Mouse (Mus musculus): ENCODE data around the gene Eed. TPM values are rescaled to one million over a fixed set of nuclear protein-coding genes. Genes with fewer than 3 reads are reported as not detected.
A peak's percentile ranks its signal among the peaks of the same experiment; 100 is the strongest.

Eed gene
- polyA plus RNA-seq, 1 experiment from 2014 or later = 65.7 TPM

DNA sequence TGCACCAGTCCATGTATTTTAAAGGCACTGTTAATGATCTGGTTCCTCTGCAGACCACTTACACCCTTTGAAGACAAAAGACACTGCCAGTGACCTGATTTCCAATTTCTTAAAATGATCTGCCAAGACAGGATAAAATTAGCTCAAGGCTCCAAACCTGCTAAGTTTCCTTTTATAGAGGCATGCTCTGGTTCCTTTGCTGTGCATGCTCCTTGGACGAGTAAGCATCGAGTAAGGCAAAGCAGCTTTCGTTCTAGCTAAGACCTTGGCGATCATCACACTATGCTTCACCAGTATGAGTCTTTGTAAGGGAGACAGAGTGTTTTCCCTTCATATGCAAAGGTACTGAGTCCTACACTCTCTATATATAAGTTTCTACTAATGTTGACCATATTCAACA, 63.0 kb downstream of the Eed start:
- Histone ChIP-seq H3K4me2 (ENCODE audit: low read depth, low read length) (no peak overlapping the region), H3K9me3 (ENCODE audit: control insufficient read depth, low read length) (no peaks in the 10 kb centered on the region), H3K27ac (ENCODE audit: low read length) (no peak overlapping the region), H3K4me1 (replicated peaks; ENCODE audit: control insufficient read depth, insufficient read depth, low read length) (no peaks in the 10 kb centered on the region), H3K9ac (ENCODE audit: low read length) (no peak overlapping the region), H3K36me3 (ENCODE audit: control insufficient read depth, insufficient read depth, low read length) (peaks cover 12% of the 10 kb centered on the region), H3K4me3 (ENCODE audit: low read length) (no peak overlapping the region), H3K27me3 (ENCODE audit: control insufficient read depth, insufficient read depth, low read depth, low read length) (no peaks in the 10 kb centered on the region)
- no peak for ATAC-seq (ENCODE audit: low read depth)
- 89% methylated on average over 4 of the region's 4 CpGs for WGBS

DNA sequence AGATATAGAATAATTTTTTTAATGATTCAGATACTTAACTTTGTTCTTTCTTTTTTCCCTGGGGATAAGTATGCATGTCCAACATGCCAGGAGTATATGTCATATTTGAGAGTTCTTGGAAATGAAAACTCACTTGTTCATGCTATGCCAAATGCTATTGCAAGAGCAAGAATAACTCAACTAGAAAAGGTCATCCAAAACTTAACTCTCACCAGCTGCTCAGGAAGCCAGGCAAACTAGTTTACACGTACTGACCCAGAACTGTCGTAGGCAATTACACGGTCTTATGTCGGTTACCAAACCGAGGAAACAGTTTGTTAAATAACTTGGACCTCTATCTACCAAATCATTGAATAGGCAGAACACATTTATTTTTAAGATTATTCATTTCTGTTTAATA, 64.1 kb downstream of the Eed start:
- WGBS = 86% methylated on average over 5 of the region's 5 CpGs
- Histone ChIP-seq H3K27ac (ENCODE audit: low read length) (no peak overlapping the region), H3K4me3 (ENCODE audit: low read length) (no peak overlapping the region)

DNA sequence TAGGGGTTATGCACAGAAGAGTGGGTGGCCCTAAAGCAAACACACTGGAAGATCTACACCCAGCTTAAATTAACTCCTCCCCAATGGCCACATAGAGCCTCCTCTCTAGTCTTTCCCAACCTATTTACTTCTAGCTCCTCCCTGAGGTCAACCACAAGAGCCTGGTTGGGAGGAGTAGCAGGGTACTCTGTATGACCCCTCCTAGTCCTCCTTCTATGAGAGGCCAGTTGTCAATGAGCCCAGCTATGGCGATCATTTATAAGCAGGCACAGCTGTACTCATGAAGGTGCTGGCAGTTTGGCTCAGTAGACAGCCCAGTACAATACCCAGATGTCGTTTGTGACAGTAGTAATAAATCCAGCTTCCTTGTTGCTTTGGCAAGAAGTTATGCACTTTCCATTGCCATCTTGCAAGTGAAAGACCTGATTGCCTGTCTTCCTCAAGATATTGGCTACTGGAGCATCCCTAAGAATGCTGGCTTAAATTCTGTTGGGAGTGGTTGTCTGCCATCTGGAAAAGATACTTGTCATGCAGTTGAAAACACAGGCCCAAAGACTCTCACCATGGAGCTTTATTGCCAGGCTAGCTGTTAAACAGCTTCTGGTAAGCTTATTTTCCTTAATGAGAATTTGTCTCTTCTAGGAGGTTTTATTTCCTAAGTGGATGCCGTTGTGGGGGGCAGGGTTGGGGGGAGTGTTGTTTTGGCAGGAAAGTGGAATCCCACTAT, 67.2 kb downstream of the Eed start:
- Histone ChIP-seq H3K9ac (ENCODE audit: low read length) (no peak overlapping the region), H3K36me3 (ENCODE audit: control insufficient read depth, insufficient read depth, low read length) (peaks cover 10% of the 10 kb centered on the region), H3K27ac (ENCODE audit: low read length) (no peak overlapping the region), H3K9me3 (ENCODE audit: control insufficient read depth, low read length) (no peaks in the 10 kb centered on the region), H3K4me3 (ENCODE audit: low read length) (no peak overlapping the region), H3K4me1 (replicated peaks; ENCODE audit: control insufficient read depth, insufficient read depth, low read length) (no peaks in the 10 kb centered on the region), H3K4me2 (ENCODE audit: low read depth, low read length) (no peak overlapping the region), H3K27me3 (ENCODE audit: control insufficient read depth, insufficient read depth, low read depth, low read length) (no peaks in the 10 kb centered on the region)
- 85% methylated on average over 3 of the region's 3 CpGs for WGBS
- no peak for ATAC-seq (ENCODE audit: low read depth)

More for the DNA sequence above, 64.1 kb downstream of the Eed start:
- no peak overlapping the region for H3K4me2 ChIP-seq (ENCODE audit: low read depth, low read length)
- H3K9ac ChIP-seq (ENCODE audit: low read length) = no peak overlapping the region
- H3K9me3 ChIP-seq (ENCODE audit: control insufficient read depth, low read length) = no peaks in the 10 kb centered on the region
- no peak for ATAC-seq (ENCODE audit: low read depth)
- peaks cover 12% of the 10 kb centered on the region for H3K36me3 ChIP-seq (ENCODE audit: control insufficient read depth, insufficient read depth, low read length)
- no peaks in the 10 kb centered on the region for H3K27me3 ChIP-seq (ENCODE audit: control insufficient read depth, insufficient read depth, low read depth, low read length)
- no peaks in the 10 kb centered on the region for H3K4me1 ChIP-seq (replicated peaks; ENCODE audit: control insufficient read depth, insufficient read depth, low read length)

DNA sequence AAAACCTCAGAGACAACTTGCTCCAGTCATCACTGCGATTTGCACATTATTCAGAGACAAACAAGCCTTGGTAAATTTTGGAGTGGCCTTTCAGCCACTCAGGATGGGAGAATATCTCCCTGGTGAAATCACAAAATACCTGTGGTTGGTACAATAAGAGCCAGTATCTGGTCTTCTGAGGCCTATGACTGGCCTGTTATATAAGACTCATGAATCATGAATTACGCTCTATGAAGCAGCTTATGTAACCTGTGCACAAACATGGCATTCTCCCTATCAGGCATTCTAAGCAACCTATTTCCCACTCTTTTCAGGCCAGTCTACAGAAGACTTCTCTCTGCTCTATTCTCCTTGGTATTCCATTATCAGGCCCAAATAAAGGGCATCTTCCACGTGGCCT, 68.4 kb downstream of the Eed start:
- ATAC-seq (ENCODE audit: low read depth) = no peak
- Histone ChIP-seq H3K4me2 (ENCODE audit: low read depth, low read length) (no peak overlapping the region), H3K9me3 (ENCODE audit: control insufficient read depth, low read length) (no peaks in the 10 kb centered on the region), H3K4me1 (replicated peaks; ENCODE audit: control insufficient read depth, insufficient read depth, low read length) (no peaks in the 10 kb centered on the region), H3K27ac (ENCODE audit: low read length) (no peak overlapping the region), H3K4me3 (ENCODE audit: low read length) (no peak overlapping the region), H3K27me3 (ENCODE audit: control insufficient read depth, insufficient read depth, low read depth, low read length) (no peaks in the 10 kb centered on the region), H3K9ac (ENCODE audit: low read length) (no peak overlapping the region), H3K36me3 (ENCODE audit: control insufficient read depth, insufficient read depth, low read length) (peaks cover 5% of the 10 kb centered on the region; the same call in 1 of the 2 replicates)
- 88% methylated on average over 3 of the region's 3 CpGs for WGBS

- Histone ChIP-seq H3K4me2 (ENCODE audit: low read depth, low read length) (no peak overlapping the region), H3K27me3 (ENCODE audit: control insufficient read depth, insufficient read depth, low read depth, low read length) (no peaks in the 10 kb centered on the region), H3K9me3 (ENCODE audit: control insufficient read depth, low read length) (no peaks in the 10 kb centered on the region), H3K36me3 (ENCODE audit: control insufficient read depth, insufficient read depth, low read length) (no peaks in the 10 kb centered on the region), H3K27ac (ENCODE audit: low read length) (no peak overlapping the region), H3K9ac (ENCODE audit: low read length) (no peak overlapping the region), H3K4me1 (replicated peaks; ENCODE audit: control insufficient read depth, insufficient read depth, low read length) (no peaks in the 10 kb centered on the region), H3K4me3 (ENCODE audit: low read length) (no peak overlapping the region)
- WGBS = 71% methylated on average over 4 of the region's 4 CpGs
- no peak for ATAC-seq (ENCODE audit: low read depth)
Observed at GRCm38 (mm10) chr7:89909711-89910110, 71.1 kb downstream of the Eed start.

GRCm38 (mm10) chr7:89908899-89909621, 71.7 kb downstream of the Eed start:
- no peak for ATAC-seq (ENCODE audit: low read depth)

DNA sequence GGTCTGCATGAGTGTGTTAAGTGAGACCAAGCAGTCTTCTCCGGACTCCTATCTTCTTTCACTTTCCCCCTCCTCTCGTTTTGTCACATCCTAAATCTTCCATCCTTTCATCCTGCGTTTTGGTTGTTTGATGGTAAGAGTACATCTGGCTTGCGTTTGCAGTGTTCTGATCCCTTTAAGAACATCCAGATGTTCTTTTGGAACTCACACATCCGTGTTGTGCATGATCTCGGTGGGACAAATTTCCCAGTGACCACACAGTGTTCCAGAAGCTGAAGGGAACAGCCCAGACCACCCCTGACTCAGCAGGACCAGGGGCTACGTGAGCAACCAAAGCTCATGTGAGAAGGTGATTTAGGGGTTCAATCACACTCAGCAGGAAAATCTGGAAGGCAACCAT, 72.4 kb downstream of the Eed start:
- no peak overlapping the region for H3K4me2 ChIP-seq (ENCODE audit: low read depth, low read length)
- WGBS = 38% methylated on average over 7 of the region's 7 CpGs

More at GRCm38 (mm10) chr7:89908899-89909621, 71.7 kb downstream of the Eed start:
- no peaks in the 10 kb centered on the region for H3K36me3 ChIP-seq (ENCODE audit: control insufficient read depth, insufficient read depth, low read length)
- no peak overlapping the region for H3K4me3 ChIP-seq (ENCODE audit: low read length)
- no peaks in the 10 kb centered on the region for H3K9me3 ChIP-seq (ENCODE audit: control insufficient read depth, low read length)
- no peak overlapping the region for H3K9ac ChIP-seq (ENCODE audit: low read length)
- no peak overlapping the region for H3K27ac ChIP-seq (ENCODE audit: low read length)
- WGBS = 66% methylated on average over 20 of the region's 20 CpGs
- no peaks in the 10 kb centered on the region for H3K4me1 ChIP-seq (replicated peaks; ENCODE audit: control insufficient read depth, insufficient read depth, low read length)
- no peak overlapping the region for H3K4me2 ChIP-seq (ENCODE audit: low read depth, low read length)
- no peaks in the 10 kb centered on the region for H3K27me3 ChIP-seq (ENCODE audit: control insufficient read depth, insufficient read depth, low read depth, low read length)

GRCm38 (mm10) chr7:89907950-89908349, 72.8 kb downstream of the Eed start:
- Histone ChIP-seq H3K4me3 (ENCODE audit: low read length) (no peak overlapping the region), H3K9me3 (ENCODE audit: control insufficient read depth, low read length) (no peaks in the 10 kb centered on the region), H3K27ac (ENCODE audit: low read length) (no peak overlapping the region), H3K4me2 (ENCODE audit: low read depth, low read length) (no peak overlapping the region), H3K27me3 (ENCODE audit: control insufficient read depth, insufficient read depth, low read depth, low read length) (no peaks in the 10 kb centered on the region), H3K36me3 (ENCODE audit: control insufficient read depth, insufficient read depth, low read length) (no peaks in the 10 kb centered on the region), H3K4me1 (replicated peaks; ENCODE audit: control insufficient read depth, insufficient read depth, low read length) (no peaks in the 10 kb centered on the region), H3K9ac (ENCODE audit: low read length) (no peak overlapping the region)
- ATAC-seq (ENCODE audit: low read depth) = peak; percentile 39; the same call in 1 of the 2 replicates
- WGBS = 17% methylated on average over 8 of the region's 8 CpGs

More for the DNA sequence above, 72.4 kb downstream of the Eed start:
- Histone ChIP-seq H3K4me3 (ENCODE audit: low read length) (no peak overlapping the region), H3K9ac (ENCODE audit: low read length) (no peak overlapping the region), H3K9me3 (ENCODE audit: control insufficient read depth, low read length) (no peaks in the 10 kb centered on the region), H3K36me3 (ENCODE audit: control insufficient read depth, insufficient read depth, low read length) (no peaks in the 10 kb centered on the region), H3K27me3 (ENCODE audit: control insufficient read depth, insufficient read depth, low read depth, low read length) (no peaks in the 10 kb centered on the region), H3K4me1 (replicated peaks; ENCODE audit: control insufficient read depth, insufficient read depth, low read length) (no peaks in the 10 kb centered on the region), H3K27ac (ENCODE audit: low read length) (no peak overlapping the region)
- ATAC-seq (ENCODE audit: low read depth) = peak; percentile 47; the same call in 1 of the 2 replicates

All from lung, embryonic 16.5 days (tissue).